Mouse (Mus musculus) urinary bladder, postnatal 14 days (tissue): ENCODE measurements around the gene Myo6.

ENCODE experiments used
- DNase-seq: peaks from one replicate; pipeline ENCODE4 v3.0.0; 2021; ENCODE audit warnings: low spot score

The Myo6 gene

DNA sequence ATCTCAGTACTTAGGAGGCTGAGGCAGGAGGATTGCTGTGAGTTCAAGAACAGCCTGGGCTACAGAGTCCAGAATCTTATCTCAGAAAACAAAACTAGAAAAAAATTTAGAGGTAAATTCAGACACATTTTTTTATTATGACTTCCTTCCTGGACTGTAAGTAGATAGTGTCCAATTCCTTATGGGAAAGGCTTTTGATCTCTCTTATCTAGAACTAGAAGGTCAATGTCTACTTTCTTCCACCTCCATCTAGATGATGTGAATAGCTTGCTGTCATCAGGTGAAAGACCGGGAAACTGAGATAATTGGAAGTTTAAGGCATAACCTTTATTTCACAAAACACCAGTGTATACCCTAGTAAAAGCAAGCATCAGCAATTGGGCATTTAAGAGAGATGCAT, 16.9 kb downstream of the Myo6 start:
- DNase-seq, result no peak

DNA sequence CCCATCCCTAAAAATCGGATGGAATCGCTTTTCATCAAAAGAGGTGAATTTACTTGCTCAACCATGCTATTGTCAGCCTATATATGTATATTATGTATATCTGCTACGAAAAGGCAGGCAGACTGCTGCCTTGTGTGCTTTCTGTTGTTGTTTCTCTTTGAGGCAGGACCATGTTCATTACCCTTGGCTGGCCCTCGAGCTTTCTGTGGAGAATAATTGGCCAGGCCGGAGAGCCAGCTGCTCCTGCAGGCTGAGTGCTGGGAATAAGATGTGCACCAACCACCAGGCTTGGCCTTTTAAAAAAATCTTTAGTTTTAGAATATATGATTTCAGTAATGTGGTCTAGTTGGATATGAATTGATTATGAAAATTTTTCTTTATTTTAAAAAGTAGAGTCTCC, 19.3 kb downstream of the Myo6 start:
- no peak for DNase-seq

DNA sequence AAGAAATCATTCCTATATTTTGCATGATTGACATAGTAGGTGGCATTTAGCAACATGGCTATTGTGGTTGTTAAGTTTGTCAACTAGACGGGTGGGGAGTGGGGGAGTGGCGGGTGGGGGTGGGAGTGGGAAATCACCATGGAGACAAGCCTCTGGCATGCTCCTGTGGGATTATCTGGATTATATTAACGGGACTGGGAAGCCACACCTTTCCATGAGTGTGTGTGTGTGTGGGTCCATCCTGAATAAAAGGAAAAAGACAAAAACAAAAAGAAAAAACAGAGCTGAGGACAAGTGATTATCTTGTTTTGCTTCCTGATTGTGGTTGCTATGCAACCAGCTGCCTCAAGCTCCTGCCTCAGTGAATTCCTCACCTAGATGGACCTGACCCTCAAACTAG, 20.9 kb downstream of the Myo6 start:
- no peak for DNase-seq

DNA sequence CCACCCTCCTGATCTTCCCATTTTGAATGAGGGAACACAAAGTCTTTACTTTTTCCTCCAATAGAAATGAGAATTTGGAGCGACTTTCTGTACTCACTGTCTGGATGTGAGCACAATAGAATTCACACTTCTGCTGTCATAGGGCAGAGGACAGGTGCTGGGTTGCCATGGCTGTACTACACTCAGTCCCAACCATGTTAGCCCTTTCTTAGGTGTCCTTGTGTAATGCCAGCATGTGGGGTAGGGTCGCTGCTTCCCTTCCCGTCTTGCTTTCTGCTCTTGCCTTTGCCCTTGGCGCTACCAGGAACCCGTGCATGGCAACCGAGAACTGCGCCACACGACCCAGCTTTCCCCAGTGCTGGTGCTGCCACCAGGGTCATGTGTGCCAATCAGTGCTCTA, 21.9 kb downstream of the Myo6 start:
- no peak for DNase-seq

DNA sequence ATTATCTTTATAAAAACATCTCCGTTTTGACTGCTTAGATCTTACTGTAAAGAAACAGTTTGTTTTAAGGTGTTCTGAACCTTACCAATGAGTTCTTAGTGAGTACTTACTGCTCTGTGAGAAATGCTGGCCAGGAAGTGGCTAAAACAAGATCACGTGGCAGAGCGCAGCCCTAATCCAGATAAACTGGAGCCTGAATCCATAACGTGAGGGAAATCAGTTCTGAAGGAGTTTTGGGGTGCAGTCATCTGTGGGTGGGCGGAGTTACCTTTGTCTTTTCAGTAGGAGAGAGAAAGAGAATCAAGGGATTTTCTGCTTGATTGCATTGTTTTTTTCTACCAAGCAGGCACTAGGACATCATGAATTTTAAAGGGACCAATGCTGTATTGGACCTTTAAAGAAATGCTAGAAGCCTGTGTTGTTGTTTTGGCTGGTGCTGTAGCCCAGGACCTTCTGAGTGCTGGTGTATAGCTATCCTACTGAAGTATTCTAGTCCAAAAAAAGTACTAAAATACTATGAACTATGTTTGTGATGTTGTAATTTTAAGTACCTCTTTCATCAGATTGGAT, 23.6 kb downstream of the Myo6 start:
- DNase-seq, result no peak

DNA sequence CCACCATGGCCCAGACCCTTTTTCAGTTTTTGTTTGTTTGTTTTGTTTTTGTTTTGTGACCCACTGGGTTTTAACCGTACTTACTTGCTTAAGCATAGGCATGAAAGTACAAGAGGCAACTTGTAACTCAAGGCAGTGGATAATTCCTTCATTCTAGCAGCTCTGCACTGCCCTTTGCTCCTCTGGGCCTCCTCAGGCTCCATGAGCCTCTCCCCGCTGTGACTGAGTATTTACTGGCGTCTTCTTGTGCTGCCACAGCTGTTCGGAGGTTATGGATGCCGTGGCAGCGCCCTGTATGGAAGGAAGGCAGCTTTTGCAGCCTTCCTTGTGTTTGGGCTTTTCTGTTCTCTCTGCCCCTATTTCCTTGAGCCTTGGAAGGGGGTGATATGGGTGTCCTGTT, 26.4 kb downstream of the Myo6 start:
- no peak for DNase-seq

DNA sequence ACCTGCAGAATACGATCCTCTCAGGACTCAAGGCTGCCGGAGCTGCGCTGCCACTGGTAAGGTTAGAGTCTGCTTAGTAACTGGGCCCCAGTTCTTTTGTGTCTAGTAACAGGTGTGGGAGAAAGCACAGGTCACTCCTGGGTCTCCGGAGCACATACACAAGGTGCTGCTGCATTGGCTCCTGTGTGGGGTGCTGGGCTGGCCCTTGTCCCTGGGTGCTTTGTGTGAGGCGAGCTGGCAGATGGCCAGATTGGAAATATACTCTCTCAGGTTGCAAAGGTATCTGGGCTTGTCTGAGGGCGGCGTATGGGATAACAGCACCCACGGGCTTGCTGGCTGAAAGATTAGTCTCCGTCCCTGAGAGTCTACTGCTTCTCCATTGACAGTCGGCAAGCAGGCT, 27.5 kb downstream of the Myo6 start:
- DNase-seq, result no peak

DNA sequence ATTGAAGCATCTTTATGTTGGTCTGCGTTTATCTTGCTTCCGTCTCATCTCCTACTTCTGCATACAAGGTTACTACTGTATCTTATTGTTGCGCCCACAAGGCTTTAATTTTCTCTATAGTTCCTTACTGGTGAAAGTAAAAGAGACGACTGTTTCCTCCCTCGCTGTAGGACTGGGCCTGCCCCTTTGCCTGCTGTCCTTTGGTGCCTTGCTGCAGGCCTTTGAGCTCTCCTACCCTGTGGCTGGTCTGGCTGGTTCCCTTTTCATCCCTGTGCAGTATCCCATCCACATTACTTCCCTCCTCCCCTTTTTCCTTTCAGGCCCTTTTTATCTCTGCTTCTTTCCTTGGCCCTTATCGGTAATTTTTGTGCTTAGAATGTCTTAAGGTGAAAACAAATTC, 29.6 kb downstream of the Myo6 start:
- no peak for DNase-seq

DNA sequence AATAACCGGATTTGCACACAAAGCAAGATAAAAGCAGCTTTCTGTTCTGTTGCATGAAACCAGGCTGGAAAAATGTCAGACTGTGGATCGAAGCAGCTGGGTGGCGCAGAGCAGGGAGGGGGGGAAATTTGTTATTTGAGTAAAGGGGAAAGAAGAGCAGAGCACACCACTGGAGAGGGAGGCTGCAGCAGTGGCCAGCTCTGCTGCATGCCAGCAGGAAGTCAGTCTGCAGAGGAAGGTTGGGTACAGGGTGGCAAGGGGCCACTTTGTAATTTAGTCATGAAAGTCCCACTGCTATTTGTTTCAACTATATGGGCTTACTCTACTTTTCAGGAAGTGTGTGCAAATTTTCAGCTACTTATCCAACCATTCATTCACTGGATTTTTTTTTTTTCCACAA, 31.3 kb downstream of the Myo6 start:
- no peak for DNase-seq

DNA sequence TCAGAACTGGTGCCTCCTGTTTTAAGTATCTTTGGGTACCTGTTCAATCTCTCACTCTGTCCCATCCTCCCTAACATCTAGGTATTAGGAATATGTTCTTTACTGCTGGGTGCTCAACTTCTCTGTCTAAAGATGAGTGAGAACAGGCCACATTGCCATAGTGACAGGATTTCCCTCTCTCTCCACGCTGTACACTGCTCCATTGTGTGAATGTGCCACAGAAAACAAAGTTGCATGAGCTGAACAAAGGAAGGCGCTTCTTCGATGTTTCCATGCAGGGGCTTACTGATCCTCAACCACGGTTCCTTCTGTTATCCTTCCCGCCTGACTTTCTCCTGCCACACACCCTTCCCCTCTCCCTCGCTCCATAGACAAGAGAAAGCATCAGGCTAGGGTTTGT, 32.4 kb downstream of the Myo6 start:
- no peak for DNase-seq

DNA sequence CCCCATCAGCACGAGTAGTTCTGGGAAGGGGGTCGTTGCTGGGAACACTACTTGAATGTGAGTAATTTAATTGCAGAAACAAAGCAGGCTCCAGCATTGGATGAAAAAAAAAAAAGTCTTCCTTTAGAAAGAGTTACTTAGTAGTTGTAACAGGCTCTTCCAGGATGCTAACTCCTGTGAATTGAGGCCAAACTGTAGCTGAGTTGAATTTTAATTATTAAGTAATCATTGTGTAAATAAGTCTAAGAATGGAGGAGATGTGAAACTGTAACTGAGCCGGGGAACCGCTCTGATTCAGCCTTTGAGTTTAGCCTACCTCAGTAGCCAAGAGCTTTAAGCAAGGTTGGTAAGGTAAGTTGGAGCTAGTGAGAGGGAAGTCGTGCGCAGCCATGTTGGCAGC, 36.0 kb downstream of the Myo6 start:
- DNase-seq, result no peak

DNA sequence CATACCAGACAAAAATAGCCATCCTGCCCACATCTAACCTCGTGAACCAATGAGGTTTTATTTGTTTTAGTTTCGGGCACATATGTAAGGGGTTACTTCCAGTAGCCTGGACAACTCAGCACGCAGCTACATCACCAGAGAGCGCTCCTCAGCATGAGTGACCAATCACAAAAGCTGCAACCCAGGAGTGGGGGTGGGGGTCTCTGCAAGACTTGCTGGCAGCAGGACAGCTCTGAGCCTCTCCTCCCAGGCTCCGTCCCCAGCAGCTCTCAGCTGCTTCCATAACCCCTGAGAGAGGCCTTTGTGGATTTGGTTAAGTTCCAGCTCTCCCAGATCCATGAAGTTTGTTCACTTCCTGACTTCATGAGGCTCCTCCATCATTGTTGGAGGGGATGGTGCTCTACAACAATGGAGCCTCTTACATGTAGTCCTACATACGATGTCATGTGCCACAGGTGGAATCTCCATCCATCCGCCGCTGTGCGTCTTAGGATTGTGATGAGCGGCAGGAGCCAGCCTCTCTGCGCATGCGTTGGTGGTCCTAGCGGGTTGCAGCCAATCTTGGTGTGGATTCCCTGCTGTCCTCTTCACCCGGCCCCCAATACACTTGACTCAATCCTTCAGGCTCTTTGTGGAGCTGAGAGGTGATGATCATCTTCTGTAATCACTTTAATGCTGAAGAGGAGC, 37.7 kb downstream of the Myo6 start:
- DNase-seq, result no peak

DNA sequence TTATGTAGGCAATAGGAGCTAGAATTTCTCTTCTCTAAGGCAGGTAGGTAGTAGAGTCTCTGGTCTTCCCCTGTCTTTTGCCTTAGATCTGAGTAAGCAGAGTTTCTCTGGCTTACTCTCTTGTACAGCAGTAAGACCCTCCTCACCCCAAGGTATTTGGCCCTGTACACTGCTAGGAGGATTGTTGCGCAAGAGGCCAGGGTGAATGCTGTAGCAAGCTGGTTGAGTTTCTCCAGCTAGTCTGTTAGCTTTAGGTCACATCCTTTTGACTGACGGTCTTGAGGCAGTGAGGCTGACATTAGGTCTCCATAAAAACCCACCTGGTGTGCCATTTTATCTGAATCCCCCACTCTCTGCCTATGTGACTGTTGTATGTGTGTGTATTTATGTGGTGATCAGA, 43.9 kb downstream of the Myo6 start:
- no peak for DNase-seq

DNA sequence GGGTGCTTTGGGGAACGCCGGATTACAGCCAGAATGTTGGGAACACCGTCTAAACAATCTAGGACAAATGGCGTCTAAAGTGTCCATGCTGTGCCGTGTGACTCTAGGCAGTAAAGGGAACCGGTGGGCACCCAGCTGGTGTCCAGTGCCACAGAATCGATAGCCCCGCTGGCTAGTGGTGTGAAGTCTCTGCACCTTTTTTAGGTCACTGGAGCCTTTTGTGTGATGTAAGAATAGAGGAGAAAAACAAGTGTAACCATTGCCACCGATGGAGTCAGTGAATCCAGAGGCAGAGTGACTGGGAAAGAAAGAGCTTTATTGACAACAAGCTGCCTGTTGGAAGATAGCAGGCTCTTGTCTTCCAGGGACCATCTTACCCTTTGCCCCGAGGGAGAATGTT, 44.6 kb downstream of the Myo6 start:
- DNase-seq, result no peak

DNA sequence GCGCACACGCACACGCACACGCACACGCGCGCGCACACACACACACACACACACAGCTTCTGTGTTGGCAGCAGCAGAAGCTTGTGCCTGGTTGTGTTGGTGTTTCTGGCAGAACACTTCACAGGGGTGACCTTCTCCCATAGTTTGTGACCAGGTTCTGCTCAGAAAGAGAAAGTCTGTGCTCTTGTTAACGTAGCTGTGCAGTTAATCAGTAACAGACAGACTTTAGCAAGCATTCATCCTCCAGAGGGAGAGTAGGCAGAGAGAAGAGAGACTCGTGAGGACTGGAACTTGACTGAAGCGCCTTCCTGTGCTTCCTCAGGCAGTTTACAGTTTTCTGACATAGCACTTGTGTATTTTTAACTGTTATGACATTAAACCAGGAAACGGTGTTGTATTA, 45.3 kb downstream of the Myo6 start:
- no peak for DNase-seq

DNA sequence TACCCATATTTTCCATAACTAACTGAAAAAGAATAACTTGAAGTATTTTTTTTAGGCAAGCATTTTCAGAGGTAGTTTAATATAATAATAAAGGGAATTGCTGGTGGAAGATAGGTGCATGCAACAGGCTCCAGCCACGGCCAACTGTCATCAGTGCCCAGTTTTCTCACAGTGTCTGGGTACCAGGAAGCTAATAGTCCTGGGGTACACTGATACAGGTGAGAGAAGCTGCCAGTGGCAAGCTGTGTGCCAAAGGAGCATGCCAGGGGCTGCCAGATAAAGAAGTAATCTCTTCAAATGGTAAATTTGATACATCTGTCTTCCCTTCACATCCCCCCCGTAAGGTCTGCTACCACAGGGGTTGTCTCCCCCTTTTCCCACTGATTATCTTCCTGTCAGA, 48.6 kb downstream of the Myo6 start:
- no peak for DNase-seq

DNA sequence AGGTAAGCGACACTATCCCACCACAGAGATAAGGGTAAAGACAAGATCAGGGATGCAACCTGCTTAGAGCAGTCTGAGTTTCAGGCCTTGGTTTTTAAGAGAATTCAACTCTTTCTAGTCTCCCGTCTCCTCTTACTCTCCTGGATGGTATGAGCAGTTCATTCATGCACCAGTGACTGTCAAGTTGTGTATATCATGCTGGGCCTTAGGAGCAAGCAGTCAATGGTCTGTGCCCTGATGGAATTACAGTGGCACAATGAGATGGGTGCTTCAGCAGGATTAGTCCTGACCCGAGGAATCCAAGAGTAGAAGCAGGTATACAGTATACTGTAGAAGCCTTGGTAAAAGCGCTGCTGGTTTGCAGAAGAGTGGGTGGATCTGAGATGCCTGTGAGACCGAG, 50.7 kb downstream of the Myo6 start:
- DNase-seq, result no peak

DNA sequence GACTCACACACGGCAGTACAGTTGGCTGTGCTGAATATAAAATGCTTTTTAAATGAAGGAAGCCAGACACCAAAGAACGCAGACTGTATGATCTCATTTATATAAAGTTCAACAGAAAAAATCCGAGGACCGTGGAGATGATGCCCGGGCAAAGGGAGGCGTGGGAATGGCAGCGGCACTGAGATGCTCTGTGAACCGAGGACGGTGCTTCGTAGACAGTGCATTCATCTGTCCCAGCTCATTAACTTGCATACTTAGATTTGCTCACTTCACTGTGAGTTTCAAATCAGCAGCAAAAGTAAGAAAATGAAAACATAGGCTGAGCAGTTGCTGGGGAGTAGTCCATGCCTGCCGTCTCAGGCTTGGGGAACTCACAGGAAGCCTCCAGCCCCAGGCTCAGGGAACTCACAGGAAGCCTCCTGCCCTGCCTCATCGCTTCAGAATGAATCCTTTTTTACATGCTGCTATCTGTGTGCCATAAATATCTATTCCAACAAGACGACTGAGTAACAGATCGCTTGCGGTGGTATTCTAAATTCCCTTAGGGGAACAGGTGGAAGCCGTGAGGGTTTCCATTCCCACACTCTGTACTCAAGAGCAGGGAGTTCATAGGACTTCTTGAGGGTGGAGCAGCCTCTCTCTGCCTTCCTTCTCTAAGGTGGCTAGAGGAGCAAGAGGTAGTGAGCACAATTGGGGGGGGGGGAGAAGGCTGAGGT, 52.1 kb downstream of the Myo6 start:
- DNase-seq, result no peak

DNA sequence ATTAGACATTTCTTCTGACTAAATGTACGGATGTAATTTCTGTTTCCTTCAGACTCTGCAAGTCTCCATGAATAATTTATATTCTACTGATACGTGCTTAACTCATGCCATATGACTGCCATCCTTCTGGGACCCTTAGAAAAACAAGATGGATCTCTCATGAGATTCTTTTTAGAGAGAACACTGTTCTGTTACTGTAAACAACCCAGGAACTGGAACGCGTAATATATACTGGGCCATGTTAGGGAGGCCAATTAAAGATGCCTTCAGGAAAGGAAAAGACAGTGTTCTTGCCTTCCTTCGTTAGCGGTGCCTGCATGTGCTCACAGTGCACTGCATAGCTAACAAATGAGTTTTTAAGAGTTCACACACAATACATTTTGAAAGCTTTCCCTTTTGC, 53.9 kb downstream of the Myo6 start:
- DNase-seq, result no peak

DNA sequence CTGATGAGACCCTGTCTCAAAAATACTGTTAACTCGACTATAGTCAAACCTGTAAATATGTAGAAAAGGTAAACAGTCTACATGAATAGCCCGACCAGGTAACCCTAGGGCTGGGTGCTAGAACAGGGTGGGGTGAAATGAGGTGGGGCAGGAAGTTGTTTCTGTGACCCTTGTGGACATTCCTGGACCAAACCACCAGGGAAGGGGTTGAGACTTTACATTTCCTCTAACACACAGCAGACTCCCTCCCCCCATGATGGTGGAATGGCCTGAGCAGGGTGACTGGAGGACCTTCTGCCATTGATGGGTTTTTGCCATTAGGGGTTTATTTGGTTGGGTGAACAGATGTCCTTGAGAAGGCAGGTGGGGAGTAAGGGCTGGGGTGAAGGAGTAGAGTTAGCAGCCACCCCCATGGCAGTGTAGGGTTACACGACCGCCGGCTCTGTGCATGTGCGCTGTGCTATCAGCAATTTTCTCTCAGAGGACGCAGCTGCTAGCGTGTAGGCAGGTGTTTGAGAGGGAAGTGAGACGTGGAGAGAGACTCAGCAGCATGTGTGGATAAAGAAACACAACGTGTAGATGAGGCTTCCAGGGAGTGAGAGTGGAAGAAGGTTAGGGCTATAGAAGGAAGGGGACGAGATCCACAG, 59.3 kb downstream of the Myo6 start:
- no peak for DNase-seq

DNA sequence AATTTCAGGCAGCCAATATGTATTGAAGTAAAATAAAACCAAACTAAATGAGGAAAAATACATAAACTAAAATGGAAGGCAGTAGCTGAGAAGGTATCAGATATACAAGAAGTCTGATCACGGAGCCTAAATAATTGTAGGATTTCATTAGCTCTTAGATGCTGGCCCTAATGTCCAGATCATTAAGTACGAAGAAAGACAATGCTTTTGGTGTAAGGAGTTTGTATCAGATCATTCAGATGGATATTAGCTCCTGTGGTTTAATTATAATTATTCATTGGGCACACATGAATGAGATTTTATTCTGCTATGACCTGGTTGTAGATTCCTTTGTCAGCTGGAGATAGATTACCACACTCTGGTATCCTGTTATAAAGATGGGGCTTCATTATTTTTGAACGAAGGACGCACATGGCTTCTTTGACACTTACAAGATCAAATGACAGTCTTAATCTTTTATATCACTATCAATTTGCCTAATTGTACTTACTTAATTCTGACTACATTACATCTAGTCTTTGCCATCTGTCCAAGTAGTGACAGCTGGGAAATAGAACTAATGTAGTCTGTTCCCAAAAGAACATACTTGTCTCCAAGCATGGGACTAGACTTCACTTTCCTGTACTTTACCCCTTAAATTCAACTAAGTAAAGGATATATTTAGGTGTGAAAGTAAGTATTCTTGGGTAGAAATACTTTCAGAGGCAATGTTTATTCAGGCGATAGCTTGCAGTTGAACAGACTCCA, 61.9 kb downstream of the Myo6 start:
- DNase-seq, result no peak

DNA sequence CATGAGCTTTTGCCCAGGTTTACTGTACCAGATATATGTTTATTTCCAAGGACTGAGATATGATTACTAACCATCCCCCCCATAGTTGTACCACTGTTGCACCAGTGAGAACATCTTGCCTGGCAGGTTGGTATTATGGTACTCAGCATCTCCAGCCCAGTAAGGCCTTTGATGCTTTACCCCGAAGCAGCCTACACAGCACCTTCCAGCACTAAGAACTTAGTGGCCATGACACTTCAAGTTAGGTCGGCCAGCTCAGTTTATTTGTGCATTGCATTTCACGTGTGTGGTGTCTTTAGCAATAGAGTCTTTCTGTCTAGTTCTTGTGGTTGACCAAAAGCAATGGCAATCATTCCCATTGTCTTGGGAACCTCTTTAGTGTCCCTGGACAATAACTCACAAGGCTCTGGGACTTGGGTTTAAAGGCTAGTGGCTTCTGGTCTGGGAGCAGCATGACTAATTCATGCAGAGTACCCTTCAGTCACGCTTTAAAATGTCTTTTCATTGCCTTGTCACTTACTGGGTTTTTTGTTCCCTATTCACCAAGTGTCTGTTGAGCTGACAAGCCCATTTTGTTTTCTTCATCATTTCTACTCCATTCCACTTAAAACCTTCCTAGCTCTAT, 69.1 kb downstream of the Myo6 start:
- no peak for DNase-seq
